ENCODE assay signal across 10 mouse cellular contexts in the genomic region with DNA sequence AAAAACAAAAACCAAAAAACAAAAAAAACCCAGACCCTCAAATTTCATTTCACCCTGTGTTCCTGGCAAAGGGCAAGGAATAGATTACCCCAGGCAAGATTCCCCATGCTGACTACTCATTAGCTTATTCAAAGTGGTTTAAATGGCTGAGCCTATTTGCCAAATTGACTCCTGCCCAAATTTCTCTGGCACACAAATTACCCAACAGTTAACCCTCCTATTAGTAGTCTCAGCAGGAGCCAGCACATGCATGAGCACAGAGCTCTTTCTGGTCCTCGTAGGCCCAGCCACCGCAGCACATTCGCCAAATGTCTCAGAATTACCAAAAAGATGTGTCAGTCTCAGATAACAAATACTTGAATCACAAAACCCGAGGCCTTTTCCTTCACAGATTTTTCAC.
A peak's percentile ranks its signal among the peaks of the same experiment; 100 is the strongest.
DNase-seq lines count a peak whose midpoint lies in the region; ATAC-seq and TF ChIP-seq lines count a peak whose summit lies in the region.
"Had no signal": no experiment of that assay in that cellular context is flagged by ENCODE, and none has a peak within 500 bp of the region (broad histone marks: within the 10 kb centered on the region; RNA-seq: fewer than 3 reads in every experiment).

No protein-coding gene starts in this region.

- ATAC-seq in midbrain, embryonic 12.5 days (ENCODE audit: low FRiP score, low read depth) = no peak
- peak; percentile 83 for ATAC-seq in hindbrain, postnatal 0 days

- H3K9ac ChIP-seq in midbrain, embryonic 12.5 days (replicated peaks) = no peak overlapping the region
- H3K9ac ChIP-seq in hindbrain, postnatal 0 days (replicated peaks; ENCODE audit: low read length) = no peak overlapping the region

- TF ChIP-seq CTCF in hindbrain, postnatal 0 days (IDR thresholded peaks at IDR 0.05; ENCODE audit: low read depth) = no peak
- TF ChIP-seq CTCF in olfactory bulb, adult 2 months (IDR thresholded peaks at IDR 0.05; ENCODE audit: insufficient read depth, low read depth, low read length) = no peak

- peak; percentile 62 for DNase-seq in adrenal gland, adult 2 months
- DNase-seq in adrenal gland, adult 8-10 months = no peak
- DNase-seq in midbrain, embryonic 10.5 days (ENCODE audit: low spot score) = no peak
- peak; percentile 90 for DNase-seq in hindbrain, postnatal 0 days (ENCODE audit: low spot score)
- no peak for DNase-seq in lung, postnatal 4 days
- DNase-seq in yolk sac, embryonic 10.5 days (ENCODE audit: low spot score) = no peak
- DNase-seq: kidney, postnatal 14 days; lung, adult 2 months had no signal

- TF ChIP-seq POLR2A in olfactory bulb, adult 2 months (IDR thresholded peaks at IDR 0.05; ENCODE audit: insufficient read depth, low read depth, low read length) = no peak

- no peaks in the 10 kb centered on the region for H3K36me3 ChIP-seq in midbrain, embryonic 12.5 days
- no peaks in the 10 kb centered on the region for H3K36me3 ChIP-seq in midbrain, embryonic 10.5 days
- no peaks in the 10 kb centered on the region for H3K36me3 ChIP-seq in hindbrain, postnatal 0 days (ENCODE audit: insufficient read depth, low read length)

- peak overlapping the region; percentile 56; the same call in 1 of the 2 replicates for H3K27ac ChIP-seq in midbrain, embryonic 12.5 days (replicated peaks)
- H3K27ac ChIP-seq in midbrain, embryonic 10.5 days (replicated peaks) = no peak overlapping the region
- peak overlapping the region; percentile 73 for H3K27ac ChIP-seq in hindbrain, postnatal 0 days
- peak overlapping the region; percentile 71 for H3K27ac ChIP-seq in olfactory bulb, adult 2 months (ENCODE audit: insufficient read depth, low read depth, low read length)

- no peak overlapping the region for H3K4me2 ChIP-seq in midbrain, embryonic 12.5 days (replicated peaks)
- H3K4me2 ChIP-seq in hindbrain, postnatal 0 days (ENCODE audit: low read depth, low read length) = 0 out of 2 replicates have a peak overlapping the region, but pooled peaks have one; percentile 5

- WGBS in midbrain, embryonic 12.5 days = 33% methylated on average over 4 of the region's 4 CpGs
- WGBS in midbrain, embryonic 10.5 days = 57% methylated on average over 4 of the region's 4 CpGs
- 21% methylated on average over 4 of the region's 4 CpGs for whole genome bisulfite sequencing in hindbrain, postnatal 0 days
- 17% methylated on average over 4 of the region's 4 CpGs for WGBS in olfactory bulb, adult 2 months

- H3K9me3 ChIP-seq in midbrain, embryonic 12.5 days = no peaks in the 10 kb centered on the region
- no peaks in the 10 kb centered on the region for H3K9me3 ChIP-seq in midbrain, embryonic 10.5 days (replicated peaks)
- H3K9me3 ChIP-seq in hindbrain, postnatal 0 days (ENCODE audit: low read length) = no peaks in the 10 kb centered on the region

- no peaks in the 10 kb centered on the region for H3K27me3 ChIP-seq in midbrain, embryonic 12.5 days
- H3K27me3 ChIP-seq in midbrain, embryonic 10.5 days (ENCODE audit: low read depth, poor library complexity, severe bottlenecking) = no peaks in the 10 kb centered on the region
- H3K27me3 ChIP-seq in hindbrain, postnatal 0 days (ENCODE audit: insufficient read depth, low read length) = no peaks in the 10 kb centered on the region

- H3K4me1 ChIP-seq in midbrain, embryonic 12.5 days = peaks cover 16% of the 10 kb centered on the region
- peaks cover 12% of the 10 kb centered on the region for H3K4me1 ChIP-seq in midbrain, embryonic 10.5 days
- peaks cover 10% of the 10 kb centered on the region; the same call in 1 of the 2 replicates for H3K4me1 ChIP-seq in hindbrain, postnatal 0 days (ENCODE audit: insufficient read depth, low read length)
- peaks cover 9% of the 10 kb centered on the region; the same call in 1 of the 2 replicates for H3K4me1 ChIP-seq in olfactory bulb, adult 2 months (ENCODE audit: control insufficient read depth, insufficient read depth, low read length)

- no peak overlapping the region for H3K4me3 ChIP-seq in midbrain, embryonic 12.5 days
- no peak overlapping the region for H3K4me3 ChIP-seq in midbrain, embryonic 10.5 days
- no peak overlapping the region for H3K4me3 ChIP-seq in hindbrain, postnatal 0 days (ENCODE audit: low read length)
- no peak overlapping the region for H3K4me3 ChIP-seq in olfactory bulb, adult 2 months (ENCODE audit: insufficient read depth, low read depth, low read length)

Comparison
In these comparisons a context has a peak if more than half of its experiments do, and no peak if none do; other contexts are left out.
1. DNase-seq: peak in adrenal gland, adult 2 months (single experiment) and hindbrain, postnatal 0 days (single experiment); none in adrenal gland, adult 8-10 months (single experiment), midbrain, embryonic 10.5 days (single experiment), lung, postnatal 4 days (0 of 2) and yolk sac, embryonic 10.5 days (single experiment).